Mouse (Mus musculus): ENCODE measurements around the gene Fmo3.

Fmo3 gene

DNA sequence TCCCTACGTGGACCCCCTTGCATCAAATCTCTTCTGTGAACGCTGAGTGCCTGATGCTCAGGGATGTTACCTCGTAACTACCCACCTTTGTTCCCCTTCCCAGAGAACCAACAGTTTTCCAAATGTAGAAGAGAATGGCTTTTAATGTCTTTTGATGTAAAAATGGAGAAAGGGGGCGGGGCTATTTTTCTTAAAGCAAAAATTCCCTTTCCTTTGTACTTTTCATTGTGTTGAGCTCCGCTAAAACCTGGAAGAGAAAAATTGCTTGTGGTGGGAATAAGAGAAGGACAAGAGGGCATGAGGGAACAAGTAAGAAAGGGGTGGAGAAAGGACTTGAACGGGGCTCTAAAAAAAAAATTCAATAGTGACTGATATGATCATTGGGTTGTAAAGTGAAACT lies 46.9 kb downstream of the Fmo3 start, which contains the start of gene Fmo6:
TSS of gene Fmo6 (minus strand) at position 101 of the 400 bp plus-strand sequence.
- TF ChIP-seq POU5F1 (IDR thresholded peaks at IDR 0.05; ENCODE audit: borderline replicate concordance, low read length) (no peak), CTCF (conservative IDR thresholded peaks at IDR 0.05; ENCODE audit: low read length) (no peak), NANOG (IDR thresholded peaks at IDR 0.05; ENCODE audit: borderline replicate concordance, low read length) (no peak)
- H3K4me3 ChIP-seq (replicated peaks; ENCODE audit: low read length) = no peak within 1 kb of the TSS
- H3K9me3 ChIP-seq (ENCODE audit: low read length) = no peaks in the 10 kb centered on the region
- H3K4me1 ChIP-seq (replicated peaks; ENCODE audit: low read depth, low read length) = no peaks in the 10 kb centered on the region
- H3K27me3 ChIP-seq (ENCODE audit: insufficient read depth, low read length) = no peaks in the 10 kb centered on the region
- no peaks in the 10 kb centered on the region for H3K36me3 ChIP-seq (ENCODE audit: insufficient read depth, low read length)

DNA sequence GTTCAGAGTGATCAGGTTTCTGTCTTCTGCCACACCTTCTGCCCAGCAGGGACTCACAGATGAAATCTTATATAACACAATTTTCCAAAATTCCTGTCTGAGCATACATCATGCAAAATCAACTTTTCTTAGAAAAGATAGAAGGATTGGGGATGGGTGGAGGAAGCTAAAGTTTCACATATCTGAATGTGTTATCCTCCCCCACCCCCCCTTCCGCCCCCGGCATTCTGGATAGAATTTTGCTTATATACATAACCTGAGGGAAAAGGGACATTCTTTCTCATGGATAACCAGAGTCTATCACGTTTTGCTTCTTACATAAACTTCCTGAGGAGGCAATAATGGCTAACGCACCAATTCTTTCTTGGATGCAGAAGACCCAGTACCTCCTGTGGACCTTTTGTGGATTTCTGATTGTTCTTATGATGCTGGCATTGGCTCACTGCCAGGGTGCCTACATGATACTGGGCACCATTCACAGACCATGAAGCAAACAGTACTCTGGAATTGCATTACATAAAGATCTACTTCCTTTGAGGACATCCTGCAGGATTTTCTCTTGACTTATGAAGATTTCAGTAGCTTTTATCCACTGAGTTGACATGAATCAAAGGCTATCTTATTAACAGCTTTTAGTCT lies 49.8 kb downstream of the Fmo3 start:
- Histone ChIP-seq H3K27me3 (ENCODE audit: insufficient read depth, low read length) (no peaks in the 10 kb centered on the region), H3K36me3 (ENCODE audit: insufficient read depth, low read length) (no peaks in the 10 kb centered on the region), H3K9me3 (ENCODE audit: low read length) (no peaks in the 10 kb centered on the region), H3K4me3 (replicated peaks; ENCODE audit: low read length) (no peak overlapping the region), H3K4me1 (replicated peaks; ENCODE audit: low read depth, low read length) (no peaks in the 10 kb centered on the region)
- TF ChIP-seq POU5F1 (IDR thresholded peaks at IDR 0.05; ENCODE audit: borderline replicate concordance, low read length) = no peak
- TF ChIP-seq CTCF (conservative IDR thresholded peaks at IDR 0.05; ENCODE audit: low read length) = no peak
- TF ChIP-seq NANOG (IDR thresholded peaks at IDR 0.05; ENCODE audit: borderline replicate concordance, low read length) = no peak

- H3K4me3 ChIP-seq (replicated peaks; ENCODE audit: low read length) = no peak overlapping the region
- no peaks in the 10 kb centered on the region for H3K27me3 ChIP-seq (ENCODE audit: insufficient read depth, low read length)
- H3K9me3 ChIP-seq (ENCODE audit: low read length) = no peaks in the 10 kb centered on the region
- no peak for TF ChIP-seq POU5F1 (IDR thresholded peaks at IDR 0.05; ENCODE audit: borderline replicate concordance, low read length)
- no peak for TF ChIP-seq CTCF (conservative IDR thresholded peaks at IDR 0.05; ENCODE audit: low read length)
- TF ChIP-seq NANOG (IDR thresholded peaks at IDR 0.05; ENCODE audit: borderline replicate concordance, low read length) = no peak
- no peaks in the 10 kb centered on the region for H3K4me1 ChIP-seq (replicated peaks; ENCODE audit: low read depth, low read length)
- no peaks in the 10 kb centered on the region for H3K36me3 ChIP-seq (ENCODE audit: insufficient read depth, low read length)
Measured at GRCm38 (mm10) chr1:162932386-162932785, 51.9 kb downstream of the Fmo3 start.

DNA sequence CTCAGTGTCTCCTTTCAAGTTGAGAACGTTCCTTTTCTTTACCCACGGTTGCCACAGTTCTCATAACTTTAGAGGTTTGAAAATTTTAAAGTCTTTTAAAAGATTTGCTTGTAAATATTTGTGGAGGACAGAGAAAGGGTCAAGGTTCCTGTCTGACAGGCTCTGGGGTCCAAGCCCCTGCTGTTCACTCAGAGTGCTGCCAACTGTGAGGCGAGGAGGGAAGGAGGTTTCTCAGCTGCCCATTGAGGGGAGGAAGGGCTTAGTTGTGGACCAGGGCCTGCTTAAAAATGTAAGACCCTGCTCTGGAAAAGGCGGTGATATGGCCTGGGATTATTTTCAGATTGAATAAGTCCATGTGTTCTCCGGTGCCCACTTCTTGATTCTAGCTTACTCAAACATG lies 52.4 kb downstream of the Fmo3 start:
- Histone ChIP-seq H3K4me1 (replicated peaks; ENCODE audit: low read depth, low read length) (no peaks in the 10 kb centered on the region), H3K36me3 (ENCODE audit: insufficient read depth, low read length) (no peaks in the 10 kb centered on the region), H3K27me3 (ENCODE audit: insufficient read depth, low read length) (no peaks in the 10 kb centered on the region), H3K4me3 (replicated peaks; ENCODE audit: low read length) (no peak overlapping the region), H3K9me3 (ENCODE audit: low read length) (no peaks in the 10 kb centered on the region)
- no peak for TF ChIP-seq CTCF (conservative IDR thresholded peaks at IDR 0.05; ENCODE audit: low read length)
- no peak for TF ChIP-seq NANOG (IDR thresholded peaks at IDR 0.05; ENCODE audit: borderline replicate concordance, low read length)
- no peak for TF ChIP-seq POU5F1 (IDR thresholded peaks at IDR 0.05; ENCODE audit: borderline replicate concordance, low read length)

- Histone ChIP-seq H3K9me3 (ENCODE audit: low read length) (no peaks in the 10 kb centered on the region), H3K4me3 (replicated peaks; ENCODE audit: low read length) (no peak overlapping the region), H3K4me1 (replicated peaks; ENCODE audit: low read depth, low read length) (no peaks in the 10 kb centered on the region), H3K27me3 (ENCODE audit: insufficient read depth, low read length) (no peaks in the 10 kb centered on the region), H3K36me3 (ENCODE audit: insufficient read depth, low read length) (no peaks in the 10 kb centered on the region)
- TF ChIP-seq POU5F1 (IDR thresholded peaks at IDR 0.05; ENCODE audit: borderline replicate concordance, low read length) (no peak), CTCF (conservative IDR thresholded peaks at IDR 0.05; ENCODE audit: low read length) (no peak), NANOG (IDR thresholded peaks at IDR 0.05; ENCODE audit: borderline replicate concordance, low read length) (no peak)
Measured at GRCm38 (mm10) chr1:162931310-162931875, 52.9 kb downstream of the Fmo3 start.

GRCm38 (mm10) chr1:162930631-162931030 lies 53.7 kb downstream of the Fmo3 start:
- H3K36me3 ChIP-seq (ENCODE audit: insufficient read depth, low read length) = no peaks in the 10 kb centered on the region
- H3K9me3 ChIP-seq (ENCODE audit: low read length) = no peaks in the 10 kb centered on the region
- H3K27me3 ChIP-seq (ENCODE audit: insufficient read depth, low read length) = no peaks in the 10 kb centered on the region
- H3K4me3 ChIP-seq (replicated peaks; ENCODE audit: low read length) = no peak overlapping the region
- no peaks in the 10 kb centered on the region for H3K4me1 ChIP-seq (replicated peaks; ENCODE audit: low read depth, low read length)
- no peak for TF ChIP-seq CTCF (conservative IDR thresholded peaks at IDR 0.05; ENCODE audit: low read length)
- no peak for TF ChIP-seq NANOG (IDR thresholded peaks at IDR 0.05; ENCODE audit: borderline replicate concordance, low read length)
- TF ChIP-seq POU5F1 (IDR thresholded peaks at IDR 0.05; ENCODE audit: borderline replicate concordance, low read length) = no peak

- Histone ChIP-seq H3K36me3 (ENCODE audit: insufficient read depth, low read length) (no peaks in the 10 kb centered on the region), H3K4me3 (replicated peaks; ENCODE audit: low read length) (no peak overlapping the region), H3K9me3 (ENCODE audit: low read length) (no peaks in the 10 kb centered on the region), H3K27me3 (ENCODE audit: insufficient read depth, low read length) (no peaks in the 10 kb centered on the region), H3K4me1 (replicated peaks; ENCODE audit: low read depth, low read length) (no peaks in the 10 kb centered on the region)
- no peak for TF ChIP-seq POU5F1 (IDR thresholded peaks at IDR 0.05; ENCODE audit: borderline replicate concordance, low read length)
- no peak for TF ChIP-seq NANOG (IDR thresholded peaks at IDR 0.05; ENCODE audit: borderline replicate concordance, low read length)
- no peak for TF ChIP-seq CTCF (conservative IDR thresholded peaks at IDR 0.05; ENCODE audit: low read length)
Measured at GRCm38 (mm10) chr1:162929146-162929545, 55.2 kb downstream of the Fmo3 start.

- H3K9me3 ChIP-seq (ENCODE audit: low read length) = no peaks in the 10 kb centered on the region; the same call in 1 of the 2 replicates
- no peaks in the 10 kb centered on the region for H3K27me3 ChIP-seq (ENCODE audit: insufficient read depth, low read length)
- no peaks in the 10 kb centered on the region for H3K4me1 ChIP-seq (replicated peaks; ENCODE audit: low read depth, low read length)
- no peaks in the 10 kb centered on the region for H3K36me3 ChIP-seq (ENCODE audit: insufficient read depth, low read length)
- TF ChIP-seq CTCF (conservative IDR thresholded peaks at IDR 0.05; ENCODE audit: low read length) (no peak), POU5F1 (IDR thresholded peaks at IDR 0.05; ENCODE audit: borderline replicate concordance, low read length) (no peak), NANOG (IDR thresholded peaks at IDR 0.05; ENCODE audit: borderline replicate concordance, low read length) (no peak)
- H3K4me3 ChIP-seq (replicated peaks; ENCODE audit: low read length) = no peak overlapping the region
Measured at GRCm38 (mm10) chr1:162925121-162925520, 59.2 kb downstream of the Fmo3 start.
